Mouse (Mus musculus) forebrain, postnatal 0 days (tissue): ENCODE measurements around the gene Prkd2. TPM values are rescaled to one million over a fixed set of nuclear protein-coding genes. Genes with fewer than 3 reads are reported as not detected.
A peak's percentile ranks its signal among the peaks of the same experiment; 100 is the strongest.

ENCODE experiments used
- ATAC-seq: fragments of 200-750 bp; cut with Nextera tagmentation; 2 replicates; pipeline ENCODE4 v1.8.0; 2017; ENCODE audit warnings: mild to moderate bottlenecking, moderate library complexity
- DNase-seq: peaks from one replicate; pipeline ENCODE4 v3.0.0-alpha.2; 2015
- H3K27ac ChIP-seq: fragments of 300-500 bp; sonication (generic); 2 replicates; pipeline ENCODE4 v1.5.1; 2014; ENCODE audit warnings: low read depth, mild to moderate bottlenecking, antibody characterized with exemption, low read length, moderate library complexity, mixed read lengths
- H3K27me3 ChIP-seq: fragments of 300-500 bp; sonication (generic); 2 replicates; pipeline ENCODE4 v1.6.1; 2014; ENCODE audit warnings: mild to moderate bottlenecking, low read length, mixed read lengths; ENCODE audit not compliant: insufficient read depth
- H3K36me3 ChIP-seq: fragments of 300-500 bp; sonication (generic); 2 replicates; pipeline ENCODE4 v1.6.1; 2014; ENCODE audit warnings: mild to moderate bottlenecking, moderate library complexity; ENCODE audit not compliant: insufficient read depth
- H3K4me1 ChIP-seq: fragments of 300-500 bp; sonication (generic); 2 replicates; pipeline ENCODE4 v1.6.1; 2014; ENCODE audit warnings: antibody characterized with exemption; ENCODE audit not compliant: insufficient read depth
- H3K4me2 ChIP-seq: fragments of 300-500 bp; sonication (generic); 2 replicates; pipeline ENCODE4 v1.6.1; 2014; ENCODE audit warnings: low read depth, mild to moderate bottlenecking, moderate library complexity
- H3K4me3 ChIP-seq: fragments of 300-500 bp; sonication (generic); 2 replicates; pipeline ENCODE4 v1.5.1; 2014; ENCODE audit warnings: low read depth, low read length, mixed read lengths
- H3K9ac ChIP-seq: fragments of 300-500 bp; sonication (generic); 2 replicates; pipeline ENCODE4 v1.6.1; 2014; ENCODE audit warnings: mild to moderate bottlenecking
- H3K9me3 ChIP-seq: fragments of 300-500 bp; sonication (generic); 2 replicates; pipeline ENCODE4 v1.6.1; 2016; ENCODE audit warnings: low read length
- CTCF ChIP-seq: sonication (generic); IDR thresholded peaks from 2 replicates; pipeline ENCODE4 v1.5.1; 2016; ENCODE audit warnings: antibody characterized with exemption, control low read depth, low read depth
- WGBS: fragments of 180-500 bp; shearing (Covaris S2); extraction: QIAGEN DNeasy Blood & Tissue Kit; methylation state at CpG from one replicate; pipeline ENCODE4 v1.1.7; 2014; 5-methylcytosine and 5-hydroxymethylcytosine counted together
- polyA plus RNA-seq: library from polyadenylated mRNA; unstranded; fragments of >200 nt; fragmentation: Nextera tagmentation; extraction: Ambion mirVana; gene quantifications from 2 replicates; pipeline ENCODE4 v1.2.1, GENCODE M21; 2015
- total RNA-seq: library from RNA; depleted of rRNA; stranded (reverse); fragments of >200 nt; gene quantifications from 2 replicates; pipeline ENCODE4 v1.2.3, GENCODE M21; 2014

Gene Prkd2
- total and polyA plus RNA-seq, 2 experiments from 2014 or later, result 3.9 to 4.0 TPM

DNA sequence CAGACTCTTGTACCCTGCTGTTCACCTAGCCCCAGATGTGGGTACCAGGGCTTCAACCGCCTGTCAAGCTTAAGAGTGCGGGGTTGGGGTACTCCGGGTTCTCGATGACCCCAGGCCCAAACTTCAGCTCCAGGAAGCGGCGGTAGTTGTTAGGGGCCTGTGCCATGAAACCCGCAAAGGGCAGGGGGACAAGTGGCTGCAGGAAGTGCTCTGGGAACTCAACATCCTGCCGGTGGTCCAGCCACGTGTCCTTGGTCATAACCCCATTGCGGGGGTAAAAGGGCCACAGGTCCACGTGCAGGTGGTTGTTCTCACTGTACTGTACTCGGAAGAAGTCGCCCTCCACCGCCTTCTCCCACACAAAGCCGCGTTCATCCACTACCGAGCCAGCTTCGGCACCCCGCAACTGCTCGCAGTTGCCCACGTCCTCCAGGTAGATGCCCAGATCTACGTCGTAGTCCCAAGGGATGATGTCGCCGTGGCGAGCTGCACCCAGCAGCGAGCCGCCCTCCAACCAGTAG is 32.2 kb upstream of the Prkd2 start:
- peak overlapping the region; percentile 92 for H3K4me2 ChIP-seq
- peak overlapping the region; percentile 80; the same call in 1 of the 2 replicates for H3K27ac ChIP-seq
- H3K4me1 ChIP-seq, result peaks cover 14% of the 10 kb centered on the region
- H3K27me3 ChIP-seq, result no peaks in the 10 kb centered on the region
- DNase-seq (no peak), ATAC-seq (no peak)
- no peaks in the 10 kb centered on the region for H3K9me3 ChIP-seq
- TF ChIP-seq CTCF, result no peak
- peak overlapping the region; percentile 67 for H3K9ac ChIP-seq
- peaks cover 4% of the 10 kb centered on the region; the same call in 1 of the 2 replicates for H3K36me3 ChIP-seq
- WGBS, result 58% methylated on average over 28 of the region's 28 CpGs
- H3K4me3 ChIP-seq, result peak overlapping the region; percentile 52

DNA sequence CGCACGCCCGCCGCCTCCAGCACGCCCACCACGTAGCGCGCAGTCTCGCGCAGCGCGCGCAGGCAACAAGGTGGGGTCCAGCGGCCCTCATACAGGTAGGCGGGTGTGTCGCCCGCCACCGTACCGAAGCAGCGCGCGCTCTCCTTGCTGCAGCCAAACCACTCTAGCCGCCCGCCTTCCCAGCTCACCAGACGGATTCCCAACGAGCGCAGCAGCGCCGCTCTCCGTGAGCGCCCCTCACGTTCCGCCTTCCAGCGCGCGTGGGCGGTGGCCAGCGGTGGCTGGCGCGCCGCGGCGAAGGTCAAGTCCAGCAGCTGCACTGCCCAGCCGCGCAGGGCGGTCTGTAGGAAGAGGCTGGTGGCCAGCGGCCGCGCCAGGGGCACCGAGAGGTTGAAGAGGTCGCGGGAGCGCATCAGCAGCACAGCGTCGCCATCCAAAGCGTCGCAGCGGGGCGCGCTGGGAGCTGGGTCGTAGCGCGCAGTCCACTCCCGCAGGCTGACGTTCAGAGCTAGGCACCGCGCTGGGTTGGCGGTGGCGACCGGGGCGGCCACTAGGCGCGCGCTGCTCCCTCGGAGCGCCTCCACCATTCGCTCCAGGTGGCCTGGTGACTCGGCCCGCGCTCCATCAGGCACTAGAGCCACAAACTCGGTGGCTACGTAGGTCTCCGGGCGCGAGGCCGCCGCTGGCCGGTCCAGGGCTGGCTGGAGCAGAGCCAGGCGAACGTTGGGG is 31.6 kb upstream of the Prkd2 start:
- H3K27ac ChIP-seq, result peak overlapping the region; percentile 80
- peak; percentile 74 for DNase-seq
- TF ChIP-seq CTCF, result peak; percentile 60
- peak overlapping the region; percentile 67 for H3K9ac ChIP-seq
- peak overlapping the region; percentile 92 for H3K4me2 ChIP-seq
- H3K4me3 ChIP-seq, result peak overlapping the region; percentile 52
- 13% methylated on average over 90 of the region's 90 CpGs for WGBS
- no peaks in the 10 kb centered on the region for H3K27me3 ChIP-seq
- ATAC-seq, result peak; percentile 62
- H3K36me3 ChIP-seq, result peaks cover 4% of the 10 kb centered on the region; the same call in 1 of the 2 replicates
- no peaks in the 10 kb centered on the region for H3K9me3 ChIP-seq
- H3K4me1 ChIP-seq, result peaks cover 17% of the 10 kb centered on the region

DNA sequence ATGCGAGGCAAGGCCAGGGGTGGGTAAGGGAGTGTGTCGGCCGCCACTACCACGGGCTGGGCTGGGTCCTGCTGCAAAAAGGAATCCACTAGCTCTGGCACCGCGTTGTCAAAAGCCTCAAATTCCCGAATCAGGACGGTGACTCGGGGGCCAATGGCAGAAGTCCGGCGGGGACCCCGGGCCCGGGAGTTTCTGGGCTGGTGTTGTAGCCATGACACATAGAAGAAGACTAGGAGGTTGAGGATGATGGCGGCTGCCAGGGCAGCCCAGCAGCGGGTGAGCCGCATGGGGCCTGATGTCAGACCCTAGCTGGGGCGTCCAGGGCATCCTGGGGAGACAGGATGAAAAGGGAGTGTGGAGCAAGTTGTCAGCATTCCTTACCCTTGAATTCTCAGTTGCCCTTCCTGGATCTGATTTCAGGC is 31.0 kb upstream of the Prkd2 start:
- 18% methylated on average over 17 of the region's 17 CpGs for WGBS

DNA sequence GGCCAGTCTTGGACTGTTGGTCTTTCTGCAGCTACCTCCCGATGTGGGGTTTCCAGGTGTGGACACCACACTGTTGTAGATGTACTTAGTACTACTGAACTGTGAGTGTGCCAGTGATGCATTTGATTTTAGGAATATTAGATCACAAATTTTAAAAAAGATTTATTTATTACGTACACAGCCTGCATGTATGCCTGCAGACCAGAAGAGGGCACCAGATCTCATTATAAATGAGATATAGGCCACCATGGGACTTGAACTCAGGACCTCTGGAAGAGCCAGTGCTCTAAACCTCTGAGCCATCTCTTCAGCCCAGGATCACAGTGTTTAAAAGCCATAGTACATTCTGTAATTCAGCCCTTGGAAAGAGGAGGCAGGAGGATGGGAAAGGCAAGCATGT is 30.2 kb upstream of the Prkd2 start:
- no peak for ATAC-seq
- 68% methylated on average over 2 of the region's 2 CpGs for WGBS
- no peaks in the 10 kb centered on the region for H3K9me3 ChIP-seq
- H3K4me1 ChIP-seq, result peaks cover 17% of the 10 kb centered on the region
- H3K27ac ChIP-seq, result no peak overlapping the region
- no peak overlapping the region for H3K4me3 ChIP-seq
- H3K9ac ChIP-seq, result no peak overlapping the region
- TF ChIP-seq CTCF, result peak; percentile 50
- peaks cover 4% of the 10 kb centered on the region; the same call in 1 of the 2 replicates for H3K36me3 ChIP-seq
- H3K27me3 ChIP-seq, result no peaks in the 10 kb centered on the region
- H3K4me2 ChIP-seq, result no peak overlapping the region; the same call in 1 of the 2 replicates
- DNase-seq, result peak; percentile 16

More for the DNA sequence above, 31.0 kb upstream of the Prkd2 start:
- no peak for DNase-seq
- no peak for ATAC-seq
- Histone ChIP-seq H3K9me3 (no peaks in the 10 kb centered on the region), H3K4me1 (peaks cover 17% of the 10 kb centered on the region), H3K36me3 (peaks cover 4% of the 10 kb centered on the region; the same call in 1 of the 2 replicates), H3K4me3 (peak overlapping the region; percentile 52), H3K4me2 (peak overlapping the region; percentile 92), H3K9ac (peak overlapping the region; percentile 67), H3K27ac (peak overlapping the region; percentile 80), H3K27me3 (no peaks in the 10 kb centered on the region)
- no peak for TF ChIP-seq CTCF

DNA sequence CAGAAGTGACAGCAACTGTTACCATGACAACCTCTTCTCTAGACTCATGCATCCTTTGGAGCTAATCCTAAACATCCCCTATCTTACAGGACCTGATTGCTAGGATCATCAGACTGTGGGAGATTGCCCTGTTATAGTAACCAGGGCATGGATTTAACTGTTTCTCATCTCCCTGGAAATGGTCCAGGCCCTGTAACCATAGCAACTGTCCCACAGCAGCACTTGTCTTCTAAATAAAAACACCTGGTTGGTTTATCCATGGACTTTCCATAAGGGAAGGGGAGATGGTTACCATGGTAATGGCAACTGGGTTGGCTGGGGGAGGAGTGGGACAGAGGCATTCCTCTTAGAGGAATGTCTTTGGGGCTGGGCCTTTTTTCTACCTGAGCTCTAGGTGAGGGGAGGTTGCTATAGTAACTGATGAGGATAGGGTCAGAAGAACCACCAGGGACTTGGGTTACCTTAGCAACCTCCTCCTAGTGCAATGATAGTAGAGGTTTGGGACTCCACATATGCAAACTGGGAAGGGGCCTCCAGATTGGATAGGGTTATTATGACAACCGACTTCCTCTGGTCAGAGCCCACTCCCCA is 27.3 kb upstream of the Prkd2 start, which contains the start of gene Strn4:
Gene Strn4 (plus strand): TSS at position 539 of the 591 bp plus-strand sequence.
- H3K9me3 ChIP-seq, result no peaks in the 10 kb centered on the region
- peak; percentile 80 for DNase-seq
- peak within 1 kb of the TSS; percentile 88 for H3K4me2 ChIP-seq
- TF ChIP-seq CTCF, result no peak
- no peaks in the 10 kb centered on the region for H3K27me3 ChIP-seq
- peak within 1 kb of the TSS; percentile 98 for H3K27ac ChIP-seq
- 0% methylated on average over 1 of the region's 1 CpGs for WGBS
- ATAC-seq, result peak; percentile 70
- peak within 1 kb of the TSS; percentile 99 for H3K9ac ChIP-seq
- H3K4me3 ChIP-seq, result peak within 1 kb of the TSS; percentile 96
- no peaks in the 10 kb centered on the region for H3K36me3 ChIP-seq
- H3K4me1 ChIP-seq, result peaks cover 37% of the 10 kb centered on the region

DNA sequence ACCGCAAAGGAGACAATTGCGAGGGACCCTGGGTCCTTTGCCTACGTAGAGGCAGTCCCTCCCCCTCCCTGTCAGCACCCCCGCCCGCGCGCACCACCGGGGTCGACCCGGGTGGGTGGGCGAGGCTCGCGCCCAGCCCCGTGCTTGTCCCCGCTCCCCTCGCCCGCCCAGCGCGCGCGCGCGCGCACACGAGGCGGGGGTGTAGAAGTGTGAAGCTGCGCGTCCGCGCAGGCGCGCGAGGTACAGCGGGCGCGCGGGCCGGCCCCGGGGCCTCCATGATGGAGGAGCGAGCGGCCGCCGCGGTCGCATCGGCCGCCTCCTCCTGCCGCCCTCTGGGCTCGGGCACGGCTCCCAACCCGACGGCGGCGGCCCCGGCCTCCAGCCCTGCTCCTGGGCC is 26.6 kb upstream of the Prkd2 start:
- Histone ChIP-seq H3K27me3 (no peaks in the 10 kb centered on the region), H3K4me2 (peak overlapping the region; percentile 88), H3K4me3 (peak overlapping the region; percentile 96), H3K4me1 (peaks cover 40% of the 10 kb centered on the region), H3K9me3 (no peaks in the 10 kb centered on the region), H3K9ac (peak overlapping the region; percentile 99), H3K36me3 (no peaks in the 10 kb centered on the region), H3K27ac (peak overlapping the region; percentile 98)
- no peak for TF ChIP-seq CTCF
- peak; percentile 83 for ATAC-seq
- peak; percentile 95 for DNase-seq
- 0% methylated on average over 54 of the region's 55 CpGs for WGBS
